Mouse (Mus musculus) c-Kit-positive CD71-positive TER-119-positive erythroid progenitor cells, embryonic 14.5 days (primary cell): ENCODE results near the gene Nfix.

Experiments
- DNase-seq: peaks from one replicate; pipeline ENCODE4 v3.0.0-alpha.2; 2013; ENCODE audit warnings: low spot score

Nfix gene

DNA sequence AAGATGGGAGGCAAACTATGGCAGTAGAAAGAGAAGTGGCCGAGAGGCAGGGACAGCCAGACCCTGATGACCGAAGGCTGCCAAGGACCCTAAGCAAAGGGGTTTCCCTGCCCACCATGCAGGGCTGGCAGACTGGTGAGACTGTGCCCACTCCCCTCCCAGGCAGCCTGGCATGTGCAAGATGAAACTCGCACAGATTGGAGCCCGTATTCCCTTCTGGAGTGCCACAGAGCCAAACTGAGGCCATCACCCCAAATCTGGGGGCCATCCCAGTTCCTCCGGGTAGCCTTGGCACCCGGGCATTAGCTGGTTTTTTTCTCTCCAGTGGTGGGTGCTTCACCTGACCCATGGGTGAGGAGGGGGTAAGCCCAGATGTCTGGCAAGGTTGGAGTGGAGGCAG, 2.2 kb downstream of the Nfix start:
- DNase-seq = no peak

DNA sequence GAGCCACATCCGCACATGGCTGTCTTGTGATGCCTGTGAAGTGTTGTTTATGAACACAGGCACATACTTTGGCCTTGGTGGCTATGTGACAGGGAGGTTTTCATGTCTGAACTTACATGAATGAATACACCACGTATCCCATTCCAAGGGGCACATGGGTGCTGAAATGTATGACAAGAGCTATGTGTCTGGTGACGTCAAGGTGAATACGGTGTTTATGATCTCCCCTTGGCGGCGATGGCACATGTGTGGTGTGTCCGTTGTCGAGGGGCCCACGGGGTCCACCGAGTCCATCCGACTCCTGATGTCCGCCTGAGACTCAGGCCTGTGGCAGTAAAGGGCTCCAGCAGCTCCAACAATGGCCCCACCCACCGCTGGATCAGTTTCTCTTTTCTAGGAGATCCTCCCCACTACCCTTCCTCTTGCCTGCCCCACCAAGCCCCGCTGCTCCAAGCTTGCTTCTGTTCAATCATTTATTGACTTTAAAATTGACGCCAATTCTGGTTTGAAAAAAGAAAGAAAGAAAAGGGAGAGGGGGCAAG, 2.8 kb downstream of the Nfix start:
- DNase-seq = no peak

DNA sequence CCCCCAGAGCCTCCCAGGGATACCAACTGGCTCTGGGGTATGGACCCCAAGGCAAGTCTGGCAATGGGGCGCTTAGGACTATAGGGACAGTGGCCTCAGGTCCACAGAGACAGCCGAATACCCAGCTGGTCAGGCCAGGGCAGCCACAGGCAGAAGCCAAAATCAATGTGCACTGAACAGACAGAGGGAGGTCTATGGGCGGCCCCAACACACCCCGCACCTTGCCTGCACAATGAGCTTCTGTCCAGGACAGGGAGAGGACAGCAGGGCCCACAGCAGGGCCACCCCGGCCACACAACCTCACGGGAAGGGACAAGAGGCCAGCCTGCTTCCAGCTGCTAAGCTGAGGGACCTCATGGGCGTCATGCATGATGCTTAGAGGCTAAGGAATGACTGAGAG, 5.7 kb downstream of the Nfix start:
- no peak for DNase-seq

DNA sequence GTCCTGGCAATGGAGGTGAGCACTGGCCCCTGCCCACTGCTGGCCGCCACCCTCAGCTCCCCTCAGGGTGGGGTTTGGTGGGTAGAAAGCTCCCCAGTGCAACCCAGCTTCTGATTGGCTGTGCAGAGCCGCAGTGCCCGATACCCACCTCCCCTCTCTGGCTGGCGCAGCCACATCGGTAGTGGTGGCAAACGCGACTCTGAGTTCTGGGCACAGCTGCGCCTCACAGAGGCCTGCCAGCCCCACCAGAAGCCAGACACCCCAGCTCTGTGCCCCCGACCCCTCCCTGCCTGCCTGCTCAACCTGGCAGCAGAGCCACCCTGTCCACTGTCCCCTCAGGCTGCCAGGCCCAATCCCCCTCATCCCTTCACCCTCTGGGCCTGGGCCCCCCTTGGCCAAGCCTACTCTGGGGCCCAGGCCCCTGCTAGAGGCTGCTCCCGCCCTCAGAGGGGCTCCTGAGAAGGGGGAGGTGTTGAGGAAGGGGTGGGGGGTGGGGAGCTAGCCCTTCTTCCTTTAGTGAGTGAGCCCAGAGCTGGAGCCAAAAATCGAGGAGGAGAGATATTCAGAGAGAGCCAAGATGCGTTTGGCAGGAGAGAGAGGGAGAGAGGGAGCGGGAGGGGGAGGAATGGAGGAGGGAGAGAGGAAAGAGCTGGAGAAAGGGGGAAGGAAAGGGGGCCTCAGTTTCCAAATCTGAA, 6.2 kb downstream of the Nfix start:
- DNase-seq = no peak

DNA sequence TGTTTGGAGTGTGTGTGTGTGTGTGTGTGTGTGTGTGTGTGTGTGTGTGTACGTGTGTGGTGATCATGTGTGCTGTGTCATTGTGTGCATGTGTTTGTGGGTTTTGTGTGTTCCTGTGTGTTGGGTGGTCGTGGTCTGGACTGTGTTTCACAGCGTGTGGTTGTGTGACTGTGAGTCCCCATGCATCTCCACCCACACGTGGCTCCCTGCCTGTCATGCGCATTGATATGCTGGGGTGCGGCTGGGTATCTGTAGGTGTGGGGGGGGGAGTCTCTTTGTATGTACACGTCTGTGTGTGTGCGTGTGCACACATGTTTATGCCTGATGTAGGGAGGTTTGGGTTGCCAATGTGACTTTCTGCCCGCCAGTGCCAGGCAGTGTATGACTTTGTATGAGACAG, 7.0 kb downstream of the Nfix start:
- no peak for DNase-seq

DNA sequence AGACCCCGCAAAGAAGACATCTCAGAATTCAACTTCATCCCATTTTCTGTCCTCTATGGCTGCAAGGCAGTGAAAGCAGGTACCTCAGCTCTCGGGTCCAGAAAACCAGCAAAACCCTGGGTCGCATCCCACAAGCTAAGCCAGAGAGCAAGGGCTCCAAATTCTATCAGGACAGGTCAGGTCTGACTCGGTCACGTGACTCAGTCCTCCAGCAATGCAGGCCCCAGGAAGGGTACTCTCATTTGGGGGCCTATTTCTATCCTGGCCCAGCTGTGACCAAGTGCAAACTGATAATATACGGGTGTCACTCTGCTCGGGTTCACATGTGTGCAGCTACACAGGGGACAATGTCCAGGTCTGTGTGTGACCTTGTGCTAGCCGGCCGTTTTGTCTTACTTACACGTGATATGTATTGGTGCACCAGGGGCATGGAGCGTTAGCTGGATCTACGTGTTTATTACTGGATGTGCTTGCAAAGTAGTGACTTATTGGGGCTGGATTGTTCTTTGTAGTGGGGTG, 7.7 kb downstream of the Nfix start:
- DNase-seq = no peak

DNA sequence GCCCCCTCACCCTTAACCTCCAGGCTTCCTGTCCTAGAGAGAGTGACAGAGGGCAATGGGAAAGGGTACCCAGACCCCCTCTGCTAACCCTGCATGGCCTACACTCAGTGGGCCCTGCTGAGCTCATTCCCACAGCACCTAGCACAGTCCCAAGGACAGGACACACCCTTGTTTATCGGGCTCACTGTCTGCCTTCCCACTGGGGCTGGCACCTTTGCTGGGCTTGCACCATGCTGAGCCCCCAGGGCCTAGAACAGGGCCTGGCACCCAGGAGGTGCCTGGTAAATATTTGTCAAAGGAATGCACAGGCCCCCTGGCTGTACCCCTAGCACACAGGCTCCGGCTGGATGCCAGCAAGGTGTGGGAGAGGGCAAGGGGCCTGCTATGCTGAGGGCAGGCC, 9.6 kb downstream of the Nfix start:
- DNase-seq = no peak

DNA sequence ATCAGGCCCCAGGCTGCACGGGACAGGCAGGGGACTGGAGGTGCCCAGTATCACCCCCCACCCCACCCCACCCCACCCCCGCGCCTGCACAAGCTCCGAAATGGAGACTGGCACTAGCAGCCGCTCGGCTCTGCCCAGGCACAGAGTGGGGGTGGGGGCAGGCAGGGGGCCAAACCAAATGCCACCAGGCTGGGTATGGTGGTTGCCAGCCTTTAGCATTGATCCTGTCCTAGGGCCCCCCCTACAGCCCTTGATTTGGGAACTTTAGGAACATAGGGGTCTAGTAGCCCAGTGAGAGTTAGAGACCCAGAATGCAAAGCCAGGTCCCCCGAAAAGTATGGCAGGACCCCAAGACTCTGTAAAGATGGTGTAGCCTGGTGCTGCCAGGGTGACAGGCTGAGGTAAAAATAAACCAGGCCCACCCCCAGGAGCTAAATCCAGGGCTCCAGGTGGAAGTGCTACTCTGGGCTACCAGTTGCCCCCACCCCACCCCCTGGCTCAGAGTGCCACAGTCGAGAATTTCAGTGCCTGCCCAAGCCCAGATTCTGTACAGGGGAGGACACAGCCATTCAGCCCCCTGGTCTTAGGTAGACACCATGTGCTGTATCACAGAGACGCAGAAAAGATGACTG, 10.2 kb downstream of the Nfix start:
- DNase-seq = no peak

DNA sequence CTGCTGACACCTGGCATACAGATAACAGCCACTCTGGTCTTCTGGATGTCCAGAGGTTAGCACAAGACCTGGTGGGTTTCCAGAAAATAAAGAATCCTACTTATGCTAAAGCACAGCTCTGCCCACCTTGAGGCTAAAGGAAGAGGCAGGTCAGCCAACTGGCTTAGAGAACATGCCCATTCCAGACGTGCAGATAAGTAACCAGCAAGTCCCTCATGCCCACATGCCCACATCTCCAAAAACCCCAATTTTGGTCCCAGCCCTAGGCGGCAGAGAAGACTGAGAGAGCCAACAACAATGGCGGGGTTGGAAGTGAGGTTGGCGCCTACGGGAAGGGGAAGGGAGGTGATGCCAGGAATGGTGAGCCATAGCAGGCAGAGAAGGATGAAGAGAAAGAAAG, 10.8 kb downstream of the Nfix start:
- DNase-seq = no peak

DNA sequence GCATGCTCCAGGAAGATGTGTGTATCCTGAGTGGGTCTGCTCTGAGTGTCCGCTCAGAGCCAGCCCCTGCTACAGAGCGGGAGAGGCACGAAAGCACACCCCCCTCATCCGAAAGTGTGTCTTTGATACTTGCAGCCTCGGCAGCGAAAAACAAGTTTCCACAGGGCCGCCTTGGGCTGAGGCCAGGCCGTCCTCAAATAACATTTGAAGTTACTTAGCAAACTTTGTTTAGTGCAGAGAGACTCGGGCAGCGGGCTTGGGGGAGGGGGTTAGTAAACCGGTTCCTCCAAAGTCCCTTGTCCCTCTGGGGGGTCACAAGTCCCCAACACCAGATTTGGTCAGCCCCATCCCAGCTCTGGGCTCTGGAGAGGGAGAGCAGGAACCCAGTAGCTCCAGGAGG, 11.2 kb downstream of the Nfix start:
- DNase-seq = no peak

DNA sequence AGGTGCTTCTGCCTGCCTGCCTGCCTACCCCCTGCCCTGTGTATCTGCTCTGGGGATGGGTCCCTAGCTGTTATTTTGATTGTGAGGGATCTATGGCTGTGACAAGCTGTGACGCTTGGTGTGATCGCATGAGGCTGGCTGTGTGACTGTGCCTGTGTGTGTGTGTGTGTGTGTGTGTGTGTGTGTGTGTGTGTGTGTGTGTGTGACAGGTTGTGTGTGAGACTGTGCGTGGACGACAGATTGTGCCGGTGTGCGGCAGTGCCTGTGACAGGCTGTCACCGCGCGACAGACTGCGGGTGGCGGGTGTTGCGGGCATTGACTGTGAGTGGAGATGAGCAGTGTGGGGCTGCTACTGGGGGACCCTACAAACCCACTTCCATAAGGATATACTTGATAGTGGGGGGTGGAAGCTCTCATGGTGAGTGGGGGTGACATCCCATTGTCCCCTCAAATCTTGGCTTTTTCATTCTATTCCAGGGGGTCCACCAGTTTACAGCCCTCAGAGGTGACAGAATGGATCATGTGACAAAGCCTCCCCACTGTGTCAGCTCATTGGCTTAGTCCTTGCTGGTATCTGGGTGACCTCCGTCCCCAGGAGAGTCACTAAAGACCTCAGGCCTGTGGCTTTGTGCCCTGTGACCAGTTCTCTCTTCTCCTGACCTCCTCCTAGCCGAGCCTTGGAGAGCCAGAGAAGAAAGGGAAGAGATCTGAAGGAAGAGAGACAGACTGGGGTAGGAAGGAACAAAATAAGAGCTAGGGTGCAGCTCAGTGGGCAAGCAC, 12.4 kb downstream of the Nfix start:
- no peak for DNase-seq

DNA sequence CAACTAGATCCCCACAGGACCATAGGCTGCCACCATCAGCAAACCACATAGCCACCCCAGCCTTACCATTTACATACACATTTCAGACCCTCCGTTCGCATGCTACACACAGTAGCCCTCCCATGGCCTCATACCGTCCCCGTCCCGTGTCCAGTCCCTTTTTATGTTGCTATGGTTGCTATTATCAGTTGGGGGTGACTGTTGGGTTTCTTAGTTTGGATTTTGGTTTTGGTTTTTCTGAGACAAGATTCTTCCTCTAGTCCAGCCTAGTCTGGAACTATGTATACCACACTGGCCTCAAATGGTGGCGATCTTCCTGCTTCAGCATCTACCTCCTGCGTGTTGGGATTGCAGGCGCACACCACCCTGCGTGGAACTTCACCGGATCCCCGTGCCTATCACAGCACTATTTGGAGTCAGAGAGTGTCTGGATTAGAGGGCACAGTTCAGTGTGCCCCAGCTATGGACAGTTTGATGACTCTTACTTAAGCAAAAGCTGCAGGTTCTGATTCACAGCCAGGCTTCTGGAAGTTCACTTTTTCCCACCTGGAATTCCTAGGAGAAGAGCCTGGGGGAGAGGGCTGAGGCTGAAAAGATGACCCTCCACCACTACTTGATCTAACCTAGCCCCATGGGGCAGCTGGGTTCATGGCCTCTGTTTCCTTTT, 13.2 kb downstream of the Nfix start:
- no peak for DNase-seq

DNA sequence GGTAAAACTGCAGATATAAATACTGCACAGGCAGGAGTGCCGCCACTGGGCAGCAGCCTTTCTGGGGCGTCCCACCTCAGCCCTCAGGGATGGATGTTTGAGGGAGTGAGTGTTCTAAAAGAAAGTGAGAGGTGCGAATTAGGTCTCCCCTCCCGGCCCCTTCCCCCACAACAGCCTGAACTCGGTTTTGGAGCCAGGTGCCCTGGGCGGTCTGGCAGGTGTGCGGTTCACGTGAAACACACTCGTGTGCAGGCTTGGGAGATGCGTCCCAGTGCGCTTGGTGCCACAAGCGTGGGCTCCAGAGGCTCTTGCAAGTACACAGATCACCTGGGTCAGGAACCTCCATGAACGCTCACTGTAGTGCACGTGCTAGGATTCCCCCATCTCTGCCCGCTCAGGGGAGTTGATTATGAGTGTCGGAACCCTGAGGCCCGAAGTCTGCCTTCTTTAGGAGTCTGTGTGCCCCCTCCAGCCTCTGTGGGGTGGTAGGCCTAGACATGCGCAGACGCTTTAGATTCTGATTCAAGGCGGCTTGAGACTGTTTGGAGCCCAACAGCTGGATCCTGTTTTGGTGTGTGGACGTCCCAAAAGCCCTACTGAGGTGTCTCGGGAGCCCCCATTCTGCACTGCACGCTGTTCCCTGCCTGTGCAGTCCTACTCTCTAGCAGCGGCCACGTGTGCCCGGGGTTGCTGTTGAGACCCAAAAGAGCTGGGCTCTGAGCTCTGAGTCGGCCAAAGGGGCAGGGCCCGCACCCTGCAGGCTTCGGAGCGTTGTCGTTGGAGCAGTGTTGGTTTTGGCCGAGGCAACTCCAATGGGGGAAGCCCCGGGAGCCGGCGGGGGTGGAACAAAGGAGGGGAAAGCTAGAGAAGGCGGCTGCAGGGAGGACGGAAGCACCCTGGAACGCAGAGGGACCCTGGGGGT, 14.1 kb downstream of the Nfix start:
- DNase-seq = no peak

DNA sequence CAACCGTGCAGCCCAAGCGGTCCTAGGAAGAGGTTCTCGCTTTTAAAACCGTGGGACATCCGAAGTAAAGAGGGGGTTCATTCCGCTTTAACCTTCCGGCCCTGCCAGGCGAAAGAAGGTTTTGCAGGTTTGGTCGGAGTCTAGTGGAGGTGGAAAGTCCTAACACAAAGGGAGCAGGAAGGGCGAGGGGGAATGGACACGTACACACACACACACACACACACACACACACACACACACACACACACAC, 14.7 kb downstream of the Nfix start:
- no peak for DNase-seq

DNA sequence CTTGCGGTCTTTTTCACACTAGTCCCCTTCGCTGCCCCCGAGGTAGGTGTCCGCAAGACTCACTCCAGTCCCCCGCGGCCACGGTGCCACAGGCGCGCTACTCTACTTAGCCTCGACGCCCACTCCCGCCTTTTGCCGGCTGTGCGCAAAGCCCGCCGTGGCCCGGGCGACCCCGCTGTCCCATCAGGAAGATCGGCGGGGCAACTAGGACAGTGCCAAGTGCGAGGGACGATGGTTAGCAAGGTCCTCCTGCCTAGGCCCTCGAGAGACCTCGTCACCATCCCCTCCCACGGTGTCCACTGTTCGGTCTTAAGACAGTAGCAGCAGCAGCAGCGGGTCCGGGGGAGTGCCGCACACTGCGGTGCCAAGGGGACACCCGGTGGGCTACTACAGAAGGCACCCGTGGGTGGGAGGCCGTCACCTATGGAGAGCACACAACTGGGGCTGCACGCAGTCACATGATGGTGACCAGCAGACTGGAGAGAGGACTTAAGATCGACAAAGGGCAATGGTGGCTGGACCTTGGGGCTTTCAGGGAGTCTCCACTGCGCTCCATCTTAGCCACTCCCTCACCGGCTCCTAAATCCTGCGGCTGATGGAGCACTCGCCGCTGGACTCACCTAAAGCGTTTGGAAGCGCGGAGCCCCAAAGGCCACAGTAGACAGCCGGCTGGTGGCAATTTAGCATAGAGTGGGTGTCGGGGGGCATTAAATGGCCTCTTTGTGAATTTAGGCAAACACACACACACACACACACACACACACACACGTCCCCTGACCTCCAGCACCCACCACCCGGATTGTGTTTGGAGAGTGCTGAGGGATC, 15.3 kb downstream of the Nfix start:
- no peak for DNase-seq

DNA sequence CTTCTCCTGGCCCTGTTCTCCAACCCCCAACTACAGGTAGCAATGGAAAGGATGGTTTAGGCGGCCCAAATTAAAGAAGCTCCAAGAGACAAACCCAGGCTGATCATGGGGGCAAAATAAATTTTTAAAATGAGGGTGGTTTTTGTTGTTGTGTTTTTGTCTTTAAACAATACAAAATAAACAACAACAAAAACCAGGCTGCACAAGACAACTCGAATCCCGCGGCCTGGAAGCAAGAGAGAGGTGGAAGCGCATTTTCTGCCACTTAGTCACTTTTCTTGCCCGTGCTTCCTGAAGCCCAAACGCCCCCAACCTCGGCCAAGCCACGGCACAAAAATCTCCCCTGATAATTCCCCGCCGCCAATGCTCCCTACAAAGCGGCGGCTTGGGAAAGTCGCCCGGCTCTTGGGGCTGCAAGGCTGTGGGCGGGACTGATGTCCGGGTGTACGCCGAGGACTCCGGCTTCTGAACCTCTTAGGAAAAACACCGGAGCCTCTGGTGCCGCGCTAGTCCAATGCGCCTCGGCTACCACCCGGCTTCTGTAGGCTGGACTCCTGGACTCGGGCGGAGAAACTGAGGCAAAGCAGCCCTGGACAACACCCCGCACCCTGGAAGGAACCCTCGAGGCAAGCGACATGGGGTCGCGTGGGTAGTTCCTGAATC, 16.1 kb downstream of the Nfix start:
- no peak for DNase-seq

DNA sequence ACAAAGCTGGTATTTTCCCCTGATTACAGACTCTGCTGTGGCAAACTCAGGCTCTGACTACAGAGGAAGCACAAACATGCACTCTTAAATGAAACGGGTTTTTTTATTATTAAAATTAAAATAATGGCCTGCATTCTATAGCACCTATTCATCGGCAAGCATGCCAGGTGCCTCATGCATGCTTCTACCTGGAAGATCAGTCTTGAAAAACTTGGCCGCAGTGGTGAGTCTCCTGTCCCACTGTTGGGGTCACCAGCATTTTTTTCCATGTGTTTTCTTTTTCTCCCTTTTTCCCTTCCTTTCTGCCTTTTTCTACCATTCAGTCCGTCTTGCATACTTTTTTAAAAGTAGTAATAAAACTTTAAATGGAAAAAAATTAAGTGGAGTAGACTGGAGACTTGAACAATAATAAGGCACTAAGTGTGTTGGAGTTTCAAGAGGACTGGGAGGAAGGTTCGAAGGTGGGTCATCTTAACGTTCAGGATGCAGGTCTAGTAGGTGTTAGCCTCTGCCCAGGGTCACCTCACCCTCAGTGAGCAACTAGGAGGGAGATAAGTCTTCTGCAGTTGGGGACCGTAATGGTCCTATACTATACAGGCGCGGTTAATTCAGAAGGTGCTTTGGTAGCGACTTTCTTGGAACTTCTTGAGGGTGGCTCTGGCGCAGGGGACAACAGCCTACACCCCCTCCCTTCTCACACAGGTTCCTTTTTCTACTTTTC, 16.8 kb downstream of the Nfix start:
- DNase-seq = no peak

DNA sequence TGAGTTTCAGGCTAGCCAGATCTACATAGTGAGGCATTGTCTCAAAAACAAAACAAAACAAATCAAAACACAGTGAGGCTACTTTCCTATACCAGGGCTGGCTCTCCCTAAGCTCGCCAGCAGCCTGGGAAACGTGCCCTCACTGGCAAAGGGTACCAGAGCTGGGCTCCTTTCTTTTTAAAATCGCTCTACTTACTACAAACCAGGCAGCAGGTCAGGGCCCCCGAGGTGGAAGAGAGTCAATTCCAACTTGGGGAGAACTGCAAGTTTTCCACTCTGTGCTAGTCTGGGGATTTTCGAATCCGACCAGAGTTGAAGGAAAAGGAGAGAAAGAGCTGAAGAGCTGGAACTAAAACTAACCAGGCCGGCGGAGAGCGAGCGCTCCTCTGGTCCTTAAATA, 17.5 kb downstream of the Nfix start:
- DNase-seq = no peak
